Mouse (Mus musculus) stomach, postnatal 0 days (tissue): ENCODE data around the gene Sphk1. TPM values are rescaled to one million over a fixed set of nuclear protein-coding genes. Genes with fewer than 3 reads are reported as not detected.

Experiments
- ATAC-seq: fragments of 200-750 bp; cut with Nextera tagmentation; 2 replicates; pipeline ENCODE4 v1.8.0; 2017; ENCODE audit not compliant: low FRiP score, low TSS enrichment
- DNase-seq: peaks from one replicate; pipeline ENCODE4 v3.0.0-alpha.2; 2016; ENCODE audit warnings: low spot score
- H3K27ac ChIP-seq: fragments of 300-500 bp; sonication (generic); replicated peaks from 2 replicates; pipeline ENCODE4 v1.5.1; 2014; ENCODE audit warnings: mild to moderate bottlenecking, control low read depth
- H3K27me3 ChIP-seq: fragments of 300-500 bp; sonication (generic); 2 replicates; pipeline ENCODE4 v1.6.1; 2014; ENCODE audit warnings: low read length; ENCODE audit not compliant: control insufficient read depth, insufficient read depth
- H3K36me3 ChIP-seq: fragments of 300-500 bp; sonication (generic); 2 replicates; pipeline ENCODE4 v1.6.1; 2014; ENCODE audit warnings: low read length, mixed read lengths; ENCODE audit not compliant: control insufficient read depth, insufficient read depth
- H3K4me1 ChIP-seq: fragments of 300-500 bp; sonication (generic); replicated peaks from 2 replicates; pipeline ENCODE4 v1.6.1; 2014; ENCODE audit warnings: antibody characterized with exemption; ENCODE audit not compliant: control insufficient read depth, insufficient read depth
- H3K4me2 ChIP-seq: fragments of 300-500 bp; sonication (generic); replicated peaks from 2 replicates; pipeline ENCODE4 v1.6.1; 2014; ENCODE audit warnings: low read depth, mild to moderate bottlenecking, control low read depth, moderate library complexity
- H3K4me3 ChIP-seq: fragments of 300-500 bp; sonication (generic); 2 replicates; pipeline ENCODE4 v1.5.1; 2014; ENCODE audit warnings: low read depth, low read length, control low read depth
- H3K9ac ChIP-seq: fragments of 300-500 bp; sonication (generic); 2 replicates; pipeline ENCODE4 v1.6.1; 2014; ENCODE audit warnings: mild to moderate bottlenecking, low read length, control low read depth, mixed read lengths
- H3K9me3 ChIP-seq: fragments of 300-500 bp; sonication (generic); 2 replicates; pipeline ENCODE4 v1.6.1; 2016; ENCODE audit warnings: low read length; ENCODE audit not compliant: control insufficient read depth
- CTCF ChIP-seq: IDR thresholded peaks from 2 replicates; pipeline ENCODE4 v1.5.1; 2016; ENCODE audit warnings: antibody characterized with exemption, low read depth, mild to moderate bottlenecking, moderate library complexity
- EP300 ChIP-seq: optimal IDR thresholded peaks from 2 replicates; pipeline ENCODE3; 2016; ENCODE audit warnings: antibody characterized with exemption
- WGBS: fragments of 180-500 bp; shearing (Covaris S2); extraction: QIAGEN DNeasy Blood & Tissue Kit; methylation state at CpG from one replicate; pipeline ENCODE4 v1.1.7; 2014; 5-methylcytosine and 5-hydroxymethylcytosine counted together
- polyA plus RNA-seq: library from polyadenylated mRNA; unstranded; fragments of >200 nt; fragmentation: Nextera tagmentation; extraction: Ambion mirVana; gene quantifications from 2 replicates; pipeline ENCODE4 v1.2.1, GENCODE M21; 2015

Sphk1 gene
- polyA plus RNA-seq, 1 experiment from 2014 or later = 7.9 TPM

- WGBS = 3% methylated on average over 47 of the region's 48 CpGs
- no peak for TF ChIP-seq EP300
- TF ChIP-seq CTCF = no peak
- H3K27ac ChIP-seq = no peak overlapping the region
- peak overlapping the region; percentile 90 for H3K4me2 ChIP-seq
- 0 out of 2 replicates have a peak, but pooled peaks cover 2% of the 10 kb centered on the region for H3K4me1 ChIP-seq
- H3K9ac ChIP-seq = peak overlapping the region; percentile 36
- H3K9me3 ChIP-seq = no peaks in the 10 kb centered on the region
- H3K27me3 ChIP-seq = no peaks in the 10 kb centered on the region
- ATAC-seq = no peak
- H3K4me3 ChIP-seq = peak overlapping the region; percentile 55
- no peaks in the 10 kb centered on the region for H3K36me3 ChIP-seq
- DNase-seq = peak; percentile 54
Observed at GRCm38 (mm10) chr11:116531371-116532191, 856 bp downstream of the Sphk1 start.

- DNase-seq (peak; percentile 67), ATAC-seq (peak; percentile 19)
Observed at GRCm38 (mm10) chr11:116532262-116532809, 1.6 kb downstream of the Sphk1 start.

GRCm38 (mm10) chr11:116532810-116533338 lies 2.1 kb downstream of the Sphk1 start:
- Histone ChIP-seq H3K27me3 (no peaks in the 10 kb centered on the region), H3K4me2 (peak overlapping the region; percentile 90), H3K9me3 (no peaks in the 10 kb centered on the region), H3K9ac (peak overlapping the region; percentile 69), H3K36me3 (no peaks in the 10 kb centered on the region), H3K27ac (peak overlapping the region; percentile 86), H3K4me3 (peak overlapping the region; percentile 55), H3K4me1 (0 out of 2 replicates have a peak, but pooled peaks cover 2% of the 10 kb centered on the region)
- WGBS = under 1% methylated on average over 50 of the region's 50 CpGs
- peak; percentile 54; the same call in 1 of the 2 replicates for ATAC-seq
- peak; percentile 77 for DNase-seq
- no peak for TF ChIP-seq EP300
- peak; percentile 56 for TF ChIP-seq CTCF

More at GRCm38 (mm10) chr11:116532262-116532809, 1.6 kb downstream of the Sphk1 start:
- Histone ChIP-seq H3K9me3 (no peaks in the 10 kb centered on the region), H3K27ac (peak overlapping the region; percentile 86), H3K4me1 (0 out of 2 replicates have a peak, but pooled peaks cover 2% of the 10 kb centered on the region), H3K36me3 (no peaks in the 10 kb centered on the region), H3K9ac (peak overlapping the region; percentile 69), H3K4me2 (peak overlapping the region; percentile 90), H3K4me3 (peak overlapping the region; percentile 55), H3K27me3 (no peaks in the 10 kb centered on the region)
- WGBS = 1% methylated on average over 30 of the region's 30 CpGs
- TF ChIP-seq CTCF = no peak
- TF ChIP-seq EP300 = no peak

GRCm38 (mm10) chr11:116533341-116534153 lies 2.8 kb downstream of the Sphk1 start:
- WGBS = under 1% methylated on average over 62 of the region's 63 CpGs
- no peaks in the 10 kb centered on the region for H3K9me3 ChIP-seq
- H3K27ac ChIP-seq = peak overlapping the region; percentile 86
- H3K36me3 ChIP-seq = peaks cover under 1% of the 10 kb centered on the region; the same call in 1 of the 2 replicates
- ATAC-seq = peak; percentile 47
- no peaks in the 10 kb centered on the region for H3K27me3 ChIP-seq
- peak overlapping the region; percentile 69 for H3K9ac ChIP-seq
- peak; percentile 52 for DNase-seq
- 0 out of 2 replicates have a peak, but pooled peaks cover 2% of the 10 kb centered on the region for H3K4me1 ChIP-seq
- H3K4me3 ChIP-seq = peak overlapping the region; percentile 55
- no peak for TF ChIP-seq CTCF
- no peak for TF ChIP-seq EP300
- H3K4me2 ChIP-seq = peak overlapping the region; percentile 90

GRCm38 (mm10) chr11:116534154-116534865 lies 3.6 kb downstream of the Sphk1 start:
- ATAC-seq (peak; percentile 59), DNase-seq (peak; percentile 84)
- Histone ChIP-seq H3K36me3 (peaks cover 8% of the 10 kb centered on the region; the same call in 1 of the 2 replicates), H3K27ac (peak overlapping the region; percentile 86; the same call in 1 of the 2 replicates), H3K9ac (peak overlapping the region; percentile 69), H3K27me3 (no peaks in the 10 kb centered on the region), H3K4me1 (0 out of 2 replicates have a peak, but pooled peaks cover 2% of the 10 kb centered on the region), H3K4me2 (peak overlapping the region; percentile 90), H3K9me3 (no peaks in the 10 kb centered on the region), H3K4me3 (peak overlapping the region; percentile 55)
- WGBS = 15% methylated on average over 20 of the region's 20 CpGs
- TF ChIP-seq CTCF (peak; percentile 90), EP300 (no peak)
